Mouse (Mus musculus) layer of hippocampus, adult 11-12 months (tissue): ENCODE data around the gene Ces5a.
"Not testable (repeated sequence)": the region's sequence is repeated elsewhere in the genome, so short reads cannot be mapped to it uniquely, and the experiment has no call there.

Experiments
- DNase-seq: peaks from one replicate; pipeline ENCODE4 v3.0.0; 2022; ENCODE audit warnings: low spot score

Ces5a gene

GRCm38 (mm10) chr8:93535730-93536129, at the start of gene Ces5a:
Gene Ces5a, minus strand, starts transcription at chr8:93535830.
- no peak for DNase-seq

DNA sequence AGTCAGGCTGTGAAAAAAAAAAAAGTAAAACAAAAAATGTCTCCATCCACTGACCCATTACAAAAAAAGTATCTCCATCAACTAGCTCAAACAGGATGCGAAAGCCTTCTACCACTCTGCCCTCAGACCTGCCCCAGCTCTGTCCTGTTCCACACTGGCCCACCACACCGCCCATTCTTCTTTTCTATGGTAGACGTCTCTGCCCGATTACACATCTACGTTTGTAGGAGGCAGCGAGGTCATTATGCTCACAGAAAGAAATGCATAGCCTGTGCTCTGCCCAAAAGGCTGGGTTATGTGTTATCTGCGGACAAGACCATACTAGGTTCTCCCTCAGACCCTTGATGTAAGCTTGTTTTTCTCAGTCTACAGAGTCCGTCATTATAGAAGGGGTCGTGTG, 37.2 kb upstream of the Ces5a start:
- DNase-seq, result no peak

DNA sequence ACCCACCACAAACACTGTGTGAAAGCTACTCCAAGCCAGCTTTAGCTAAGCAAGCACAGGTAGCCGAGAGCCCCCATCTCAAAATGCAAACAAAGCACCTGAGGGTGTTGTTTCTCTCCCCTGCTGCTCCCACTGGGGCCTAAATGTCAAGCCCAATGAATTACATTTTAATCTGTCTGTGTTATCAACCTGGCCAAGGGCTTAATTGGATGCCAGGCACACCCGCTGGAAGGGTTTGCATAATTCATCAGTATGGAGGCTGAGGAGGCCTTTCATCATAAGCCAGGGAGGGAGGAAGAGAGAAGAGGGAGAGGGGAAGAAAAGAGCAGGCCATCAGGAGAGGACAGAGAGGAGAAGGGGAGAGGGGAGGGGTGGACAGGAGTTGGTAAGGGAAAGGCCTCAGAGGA, 36.5 kb upstream of the Ces5a start:
- DNase-seq, result no peak

GRCm38 (mm10) chr8:93571369-93571985, 35.8 kb upstream of the Ces5a start:
- DNase-seq, result peak; percentile 67

DNA sequence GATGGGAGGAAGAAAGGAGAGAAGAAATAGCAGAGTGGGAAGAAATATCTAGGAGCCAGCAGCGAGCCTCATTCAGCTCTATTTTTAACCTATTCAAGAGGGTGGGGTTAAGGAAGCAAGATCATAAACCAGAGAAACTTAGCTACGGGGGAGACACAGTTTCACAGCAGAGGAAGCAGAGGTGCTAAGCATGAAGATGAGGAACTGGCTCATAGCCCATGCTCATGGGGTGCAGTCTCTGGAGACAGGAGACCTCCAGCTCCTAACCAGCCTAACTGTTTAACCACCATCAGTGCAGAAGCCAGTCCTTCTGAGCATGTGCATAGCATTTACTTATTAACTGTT, 34.5 kb upstream of the Ces5a start:
- DNase-seq, result peak; percentile 38

DNA sequence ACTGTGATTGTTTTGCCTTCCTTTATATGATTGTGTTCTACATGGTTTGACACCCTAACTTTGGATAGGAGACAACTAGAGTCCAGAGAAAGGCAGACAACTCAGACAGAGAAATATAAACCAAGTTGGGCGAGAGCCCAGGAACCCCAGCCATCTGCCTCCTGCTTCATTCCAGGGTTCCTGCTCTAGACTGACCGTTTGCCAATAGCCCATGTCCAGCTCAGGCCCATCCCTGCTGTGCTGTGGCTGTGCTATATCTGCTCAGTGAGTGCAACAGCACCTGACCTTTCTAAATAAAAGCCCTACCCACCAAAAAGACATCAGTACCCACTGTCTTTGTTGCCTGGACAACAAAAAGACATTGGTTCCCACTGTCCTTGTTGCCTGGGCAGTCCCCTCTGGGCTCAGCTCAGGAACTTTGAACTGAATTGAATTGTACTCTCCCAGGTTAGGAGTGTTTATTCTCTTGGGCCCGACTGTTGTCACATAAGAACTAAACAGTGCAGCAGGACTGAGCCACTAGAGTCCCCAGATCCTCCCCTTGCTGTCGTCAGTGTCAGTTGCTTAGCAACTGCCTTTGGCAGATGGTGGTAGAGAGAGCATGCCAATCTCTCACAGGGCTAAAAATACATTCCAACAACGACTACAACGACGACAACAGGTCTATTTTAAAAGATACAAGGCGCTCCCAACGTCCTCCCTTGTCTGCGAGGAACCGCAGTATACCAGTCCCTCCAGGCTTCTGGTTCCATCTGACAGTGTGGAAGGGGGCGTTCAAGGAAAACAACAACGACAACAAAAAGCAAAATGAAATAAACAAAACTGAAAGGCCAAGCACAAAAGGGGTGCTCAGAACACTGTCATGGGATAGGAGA, 33.9 kb upstream of the Ces5a start:
- peak; percentile 85 for DNase-seq

GRCm38 (mm10) chr8:93568666-93569065, 33.0 kb upstream of the Ces5a start:
- DNase-seq, result no peak

- DNase-seq, result peak; percentile 42
These were observed 31.5 kb upstream of the Ces5a start for GRCm38 (mm10) chr8:93567086-93567485.

DNA sequence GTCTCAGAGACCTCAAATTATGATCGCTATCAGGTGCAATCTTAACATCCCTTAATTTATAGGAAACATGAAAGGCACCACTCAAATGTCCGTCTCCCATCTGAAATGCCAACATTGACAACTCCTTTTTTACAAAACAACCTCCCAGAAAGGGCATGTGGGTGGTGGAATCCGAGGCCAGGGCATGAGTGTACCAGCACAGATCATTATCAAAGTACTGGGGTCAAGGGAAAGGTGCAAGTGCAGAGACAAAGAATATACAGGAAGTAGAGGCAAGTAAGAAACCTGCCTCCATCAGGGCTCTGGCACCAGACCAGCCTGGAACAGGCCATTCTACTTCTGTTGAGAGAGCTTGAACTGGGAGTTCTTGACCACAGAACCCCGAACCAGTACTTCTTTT, 29.0 kb upstream of the Ces5a start:
- DNase-seq, result no peak

DNA sequence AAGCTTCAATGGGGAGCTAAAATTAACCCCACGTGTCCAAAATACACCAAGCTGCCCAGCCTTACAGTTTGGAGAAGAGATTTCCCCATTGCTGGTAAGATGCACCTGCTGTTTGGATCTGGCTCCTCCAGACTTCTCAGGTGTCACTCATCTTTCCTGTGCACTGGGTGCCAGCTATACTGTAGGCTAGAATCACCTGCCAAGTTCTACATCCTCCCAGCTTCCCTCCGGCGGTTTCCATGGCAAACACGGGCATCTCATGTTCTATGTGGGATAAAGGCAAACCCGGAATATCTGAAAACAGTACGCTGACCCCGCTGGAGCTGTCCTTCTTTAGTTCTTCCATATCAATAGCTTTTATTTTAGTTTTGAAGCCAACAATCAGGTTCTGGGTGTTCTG, 27.9 kb upstream of the Ces5a start:
- DNase-seq, result no peak

DNA sequence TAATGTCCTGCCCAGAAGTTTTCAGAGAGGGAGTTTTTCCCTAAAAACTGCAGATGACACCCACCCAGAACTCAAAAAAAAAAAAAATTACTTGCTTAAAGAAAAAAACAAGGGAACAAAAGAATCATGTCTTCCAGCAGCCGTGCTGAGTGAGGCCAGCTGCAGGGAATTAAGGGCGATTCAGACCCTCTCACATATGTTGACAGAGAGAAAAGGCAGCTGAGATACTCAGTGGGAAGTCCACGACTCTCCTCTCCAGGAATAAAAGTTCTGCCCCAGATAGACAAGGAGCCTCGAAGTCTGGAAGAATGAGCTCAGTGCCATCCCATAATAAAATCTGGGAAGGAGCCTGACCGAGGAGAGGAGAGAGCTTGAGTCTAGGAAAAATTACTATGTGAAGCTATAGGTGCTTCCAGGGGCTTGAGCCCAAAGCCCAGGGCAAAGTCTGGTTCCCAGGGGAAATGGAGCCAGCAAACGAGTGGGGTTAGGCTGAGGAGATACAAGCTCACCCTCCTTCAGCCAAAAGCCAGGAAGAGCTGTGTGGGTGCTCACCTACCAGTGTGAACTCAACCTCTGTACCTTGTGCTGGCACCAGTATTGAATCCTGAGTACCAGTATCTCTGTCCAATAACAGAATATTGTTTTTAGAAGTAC, 27.1 kb upstream of the Ces5a start:
- DNase-seq, result no peak

DNA sequence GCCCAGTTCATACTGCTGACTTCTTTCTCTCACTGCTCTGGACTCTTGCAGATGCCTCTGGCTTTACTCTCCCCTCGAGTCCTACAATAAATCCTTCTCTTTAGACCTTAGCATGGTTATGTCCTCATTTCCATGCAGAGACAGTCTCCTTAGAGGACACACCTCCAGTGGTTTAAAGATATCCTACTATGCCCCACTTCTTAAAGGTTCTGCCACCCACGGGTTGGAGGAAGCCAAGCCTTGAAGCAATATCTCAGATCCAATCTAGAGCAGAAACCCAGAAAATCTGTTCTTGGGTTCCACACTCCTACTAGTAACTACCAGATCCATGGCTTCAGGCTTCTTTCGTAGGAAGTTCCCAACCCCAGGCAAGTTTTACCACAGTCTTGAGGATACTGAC, 25.6 kb upstream of the Ces5a start:
- no peak for DNase-seq

DNA sequence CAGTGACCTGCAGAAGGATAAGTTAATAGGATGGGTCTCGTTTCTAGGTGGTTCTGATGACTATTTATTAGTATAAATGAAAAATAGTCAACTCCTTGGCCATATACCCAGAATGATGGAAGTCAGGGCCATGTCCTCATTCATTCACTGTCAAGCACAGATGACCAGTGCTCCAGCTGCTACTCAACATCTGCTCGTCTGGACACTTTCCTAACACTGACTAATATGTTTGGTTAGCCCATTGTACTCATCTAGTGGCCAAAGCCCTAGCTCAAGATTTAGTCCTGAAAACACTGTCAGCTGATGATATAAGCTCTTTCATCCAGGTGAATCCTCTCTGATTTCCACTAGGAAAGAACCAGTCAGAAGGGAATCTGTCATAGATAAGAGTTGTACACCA, 24.1 kb upstream of the Ces5a start:
- no peak for DNase-seq

- DNase-seq, result no peak
These were observed 33.0 kb downstream of the Ces5a start for GRCm38 (mm10) chr8:93502634-93503033.

GRCm38 (mm10) chr8:93499437-93499836, 36.2 kb downstream of the Ces5a start:
- no peak for DNase-seq

GRCm38 (mm10) chr8:93495330-93495729, 40.3 kb downstream of the Ces5a start:
- peak; percentile 62 for DNase-seq

DNA sequence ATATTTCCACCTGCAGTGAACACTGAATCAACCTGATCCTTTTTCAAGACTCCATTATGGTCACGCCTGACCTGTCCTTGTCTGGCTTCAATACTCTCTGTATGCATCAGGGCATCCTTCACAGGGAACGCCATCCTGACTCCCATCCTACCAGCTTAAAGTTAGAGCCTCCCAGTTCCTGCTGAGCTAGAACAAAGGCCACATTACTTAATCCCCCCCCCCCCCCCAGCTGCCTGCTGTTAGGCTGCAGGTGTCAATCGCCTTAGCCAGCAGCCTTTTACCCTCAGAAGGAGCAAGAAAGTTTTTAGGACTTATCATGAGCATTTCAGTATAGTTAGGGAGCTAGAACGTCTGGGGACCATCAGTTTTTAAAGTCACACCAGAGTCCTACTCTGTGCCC, 46.9 kb downstream of the Ces5a start:
- no peak for DNase-seq

DNA sequence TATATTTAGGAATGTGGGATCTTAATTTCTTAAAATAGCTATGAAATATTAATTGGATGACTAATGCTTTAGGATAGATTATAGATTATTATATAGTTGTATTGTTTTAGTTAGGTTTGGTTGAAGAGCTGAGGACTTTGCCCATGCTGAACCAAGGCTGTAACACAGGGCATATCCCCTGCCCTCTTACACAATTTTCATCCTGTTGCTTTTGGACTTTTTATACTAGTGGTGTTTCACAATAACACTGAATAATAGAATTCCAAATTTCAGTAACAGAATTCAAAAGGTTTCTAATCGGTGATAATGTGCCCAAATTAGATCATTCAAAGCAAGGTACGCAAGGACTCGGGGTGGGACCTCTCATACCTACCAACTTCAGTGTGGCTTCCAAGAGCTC, 57.4 kb downstream of the Ces5a start:
- no peak for DNase-seq

GRCm38 (mm10) chr8:93469733-93470132, 65.9 kb downstream of the Ces5a start:
- not testable (repeated sequence) for DNase-seq

GRCm38 (mm10) chr8:93454258-93454877, 81.3 kb downstream of the Ces5a start:
- DNase-seq, result no peak
